Mouse (Mus musculus): Measurements from ENCODE around the gene Kansl3.
A peak's percentile ranks its signal among the peaks of the same experiment; 100 is the strongest.

Gene Kansl3

DNA sequence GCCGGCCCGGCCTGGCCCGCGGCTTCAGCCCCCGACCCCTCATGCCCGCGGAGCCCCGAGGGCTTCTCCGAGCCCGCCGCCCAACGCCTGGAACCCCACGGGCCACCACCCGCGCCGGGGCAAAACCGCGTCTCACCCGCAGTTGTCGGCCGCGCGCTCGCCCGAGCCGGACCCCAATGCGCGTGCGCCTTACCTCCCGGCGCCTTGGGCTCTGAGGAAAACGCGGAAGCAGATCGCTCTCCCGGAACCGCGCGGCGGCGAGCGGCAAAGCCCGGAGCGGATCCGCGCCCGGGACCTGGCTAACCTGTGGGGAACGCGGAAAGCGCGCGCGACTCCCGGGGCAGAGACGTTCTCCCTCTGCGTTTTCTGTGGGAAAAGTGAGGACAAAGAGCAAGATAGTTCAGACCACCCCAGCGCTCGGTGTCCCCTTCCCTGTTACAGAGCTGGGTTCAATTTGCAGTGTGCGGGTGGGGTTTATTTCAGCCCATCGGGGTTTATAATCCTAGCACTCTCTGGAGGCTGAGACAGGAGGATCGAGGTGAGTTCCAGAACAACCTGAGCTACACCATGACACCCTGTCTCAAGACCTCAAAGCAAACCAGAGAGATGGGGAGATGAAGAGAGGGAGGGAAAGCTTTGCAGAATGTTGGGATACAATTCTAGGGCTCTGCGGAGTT lies at the start of gene Kansl3:
Gene Kansl3, minus strand, starts transcription at position 213 of the 677 bp plus-strand sequence.
- peak; percentile 90 for DNase-seq (ENCODE audit: low spot score)

GRCm38 (mm10) chr1:36404531-36404930 lies 35.5 kb upstream of the Kansl3 start:
- DNase-seq (ENCODE audit: low spot score): no peak

DNA sequence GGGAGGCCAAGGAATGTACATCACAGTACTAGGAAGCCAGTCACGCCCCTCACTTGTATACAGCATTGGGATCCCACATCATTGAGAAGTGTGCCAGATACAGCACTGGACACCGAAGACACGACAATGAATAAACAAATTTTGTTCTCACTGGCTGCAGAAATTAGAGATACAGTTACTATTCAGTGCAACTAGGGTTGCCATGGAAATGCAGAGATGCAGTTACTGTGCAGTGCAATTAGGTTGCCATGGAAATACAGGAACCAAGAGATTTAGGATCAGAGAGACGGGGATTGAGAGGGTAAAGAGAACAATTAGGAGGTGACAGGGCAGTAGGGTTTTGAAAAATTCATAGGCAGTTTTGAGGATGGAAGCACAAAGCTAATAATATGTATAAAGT lies 32.5 kb upstream of the Kansl3 start:
- no peak for DNase-seq (ENCODE audit: low spot score)

GRCm38 (mm10) chr1:36397041-36397440 lies 28.1 kb upstream of the Kansl3 start:
- DNase-seq (ENCODE audit: low spot score): no peak

DNA sequence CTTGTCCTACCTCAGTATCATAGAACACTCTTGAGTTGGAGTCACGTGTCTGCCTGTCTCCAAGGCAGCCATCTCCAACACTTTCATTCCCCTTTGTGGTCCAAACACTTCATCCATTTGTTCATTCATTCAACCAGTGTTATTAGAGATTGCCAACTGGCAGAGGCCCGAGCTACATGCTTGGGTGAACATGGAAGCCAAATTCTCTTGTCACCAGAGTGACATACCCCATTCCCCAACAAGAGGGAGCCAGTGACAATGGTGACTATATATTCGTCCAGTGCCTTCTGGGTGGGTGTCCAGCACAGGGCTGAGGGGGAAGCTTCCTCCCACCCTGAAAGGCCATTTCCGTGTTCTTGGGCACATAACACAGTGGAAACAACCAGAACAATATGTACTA lies 10.6 kb upstream of the Kansl3 start:
- no peak for DNase-seq (ENCODE audit: low spot score)

GRCm38 (mm10) chr1:36378880-36379279 lies 9.9 kb upstream of the Kansl3 start:
- no peak for DNase-seq (ENCODE audit: low spot score)

DNA sequence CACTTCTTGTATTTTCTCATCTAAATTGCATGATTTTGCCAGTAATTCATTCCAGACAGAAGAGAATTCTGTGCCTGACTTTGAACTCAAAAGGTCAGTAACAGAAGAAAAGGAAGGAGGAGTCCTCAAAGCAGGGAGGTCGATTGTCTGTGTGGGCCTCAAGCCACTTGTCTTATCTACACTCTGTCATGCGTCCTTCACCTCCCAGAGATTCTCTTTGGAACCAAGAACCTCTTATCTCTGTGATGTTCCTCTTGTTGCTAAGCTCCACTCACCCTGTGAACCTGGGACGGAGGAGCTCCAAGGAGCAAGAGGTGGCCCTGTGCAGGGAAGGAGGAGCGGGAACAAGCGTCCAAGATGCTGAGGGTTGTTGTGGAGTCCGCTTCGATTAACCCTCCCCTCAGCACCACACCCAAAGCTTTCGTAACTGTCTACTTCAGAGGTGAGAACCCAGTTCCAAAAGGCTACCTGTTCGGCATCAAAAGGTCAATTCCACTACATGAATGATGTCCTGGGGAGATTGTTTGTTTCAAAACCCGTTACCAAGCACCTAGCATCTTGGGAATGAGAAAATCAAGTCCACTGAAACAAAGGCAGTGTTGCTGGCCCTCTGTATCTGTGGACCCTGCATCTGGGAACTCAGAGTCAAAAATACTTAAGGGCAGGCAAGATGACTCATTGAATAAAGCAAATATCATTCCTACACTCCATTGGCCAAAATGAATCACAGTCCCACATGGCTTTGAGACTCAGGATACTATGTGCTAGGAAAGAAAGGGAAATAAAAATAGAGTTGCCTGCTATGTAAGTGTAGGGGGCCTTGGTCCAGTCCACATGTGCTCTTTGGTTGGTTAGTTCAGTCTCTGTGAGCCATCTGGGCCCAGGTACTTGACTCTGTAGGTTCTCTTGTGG lies 3.2 kb upstream of the Kansl3 start, which contains the start of gene Fer1l5:
Gene Fer1l5, plus strand, starts transcription at position 358 of the 912 bp plus-strand sequence.
- peak; percentile 19 for DNase-seq (ENCODE audit: low spot score)

GRCm38 (mm10) chr1:36370918-36371317 lies 1.9 kb upstream of the Kansl3 start:
- peak; percentile 53 for DNase-seq (ENCODE audit: low spot score)

DNA sequence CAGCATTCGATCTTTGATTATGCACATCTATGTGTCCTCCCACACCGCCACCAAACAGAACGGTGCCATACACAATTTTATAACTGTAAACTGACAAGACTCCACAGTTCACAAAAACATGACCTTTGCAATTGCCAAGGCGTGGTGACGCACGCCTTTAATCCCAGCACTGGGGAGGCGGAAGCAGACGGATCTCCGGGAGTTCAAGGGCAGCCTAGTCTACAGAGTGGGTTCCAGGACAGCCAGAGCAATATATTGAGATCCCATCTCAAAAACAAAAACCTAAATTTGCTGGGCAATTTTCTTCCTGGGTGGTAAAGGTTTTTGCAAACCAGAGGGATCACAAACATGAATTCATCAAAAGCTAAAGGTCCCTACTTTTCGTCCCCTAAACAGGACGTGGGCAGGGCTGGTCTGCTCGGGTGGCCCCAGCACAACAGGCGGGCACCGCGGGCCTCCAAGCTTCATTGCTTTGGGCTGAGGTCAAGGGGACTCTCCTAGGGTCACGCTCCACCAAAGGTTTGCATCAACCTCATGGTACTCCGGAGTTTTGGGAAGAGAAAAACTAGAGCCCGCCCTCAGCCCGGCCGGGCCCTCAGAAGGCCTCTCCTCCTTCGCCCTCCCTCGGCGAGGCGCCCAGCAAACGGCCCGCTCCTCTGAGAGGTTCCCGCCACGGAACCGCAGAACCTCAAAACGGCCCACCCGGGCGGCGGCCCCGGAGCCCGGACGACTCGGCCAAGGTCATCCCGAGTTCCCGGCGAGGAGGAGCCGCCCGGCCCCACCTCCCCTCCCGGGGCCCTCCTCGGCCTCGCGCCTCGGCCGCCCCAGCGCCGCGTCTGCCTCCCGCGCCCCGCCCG lies 641 bp downstream of the Kansl3 start:
- peak; percentile 79 for DNase-seq (ENCODE audit: low spot score)

- peak; percentile 17 for DNase-seq (ENCODE audit: low spot score)
Observed at GRCm38 (mm10) chr1:36367698-36368097, 1.3 kb downstream of the Kansl3 start.

- DNase-seq (ENCODE audit: low spot score): no peak
Observed at GRCm38 (mm10) chr1:36356955-36357695, 11.9 kb downstream of the Kansl3 start.

DNA sequence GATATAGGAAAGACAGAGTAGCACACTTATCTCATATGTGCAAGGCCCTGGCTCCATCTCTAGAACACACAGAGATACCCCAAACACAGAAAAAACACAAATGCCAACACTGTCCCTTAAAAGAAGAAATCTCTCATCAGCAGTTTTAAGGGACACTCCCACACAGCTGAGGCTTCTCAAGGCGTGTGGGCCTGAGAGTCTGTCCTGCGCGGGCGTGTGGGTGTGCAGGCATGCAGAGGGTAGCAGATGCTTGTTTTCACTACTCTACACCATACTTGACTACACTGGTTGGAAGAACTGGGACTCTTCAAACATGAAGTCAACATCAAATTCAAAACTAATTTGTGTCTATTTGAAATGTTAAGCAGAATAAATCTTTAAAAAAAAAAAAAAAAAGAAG lies 16.6 kb downstream of the Kansl3 start:
- peak; percentile 58 for DNase-seq (ENCODE audit: low spot score)

DNA sequence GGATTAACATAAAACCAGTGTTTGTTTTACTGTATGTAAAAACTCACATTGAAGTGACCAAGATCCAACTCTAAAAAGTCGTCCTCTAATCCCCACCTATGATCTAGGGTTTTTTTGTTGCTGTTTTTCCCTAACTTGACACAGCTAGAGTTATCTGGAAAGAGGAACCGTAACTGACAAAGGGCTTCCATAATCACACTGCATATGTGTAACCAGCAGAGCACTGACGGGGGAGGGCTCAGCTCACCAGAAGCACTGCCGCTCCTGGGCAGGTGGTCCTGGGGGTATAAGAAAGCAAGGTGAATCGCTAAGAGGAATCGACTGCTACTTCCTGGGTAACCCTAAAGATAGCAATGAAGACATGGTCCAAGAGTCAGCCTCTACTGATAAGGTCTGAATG lies 26.4 kb downstream of the Kansl3 start:
- DNase-seq (ENCODE audit: low spot score): no peak

DNA sequence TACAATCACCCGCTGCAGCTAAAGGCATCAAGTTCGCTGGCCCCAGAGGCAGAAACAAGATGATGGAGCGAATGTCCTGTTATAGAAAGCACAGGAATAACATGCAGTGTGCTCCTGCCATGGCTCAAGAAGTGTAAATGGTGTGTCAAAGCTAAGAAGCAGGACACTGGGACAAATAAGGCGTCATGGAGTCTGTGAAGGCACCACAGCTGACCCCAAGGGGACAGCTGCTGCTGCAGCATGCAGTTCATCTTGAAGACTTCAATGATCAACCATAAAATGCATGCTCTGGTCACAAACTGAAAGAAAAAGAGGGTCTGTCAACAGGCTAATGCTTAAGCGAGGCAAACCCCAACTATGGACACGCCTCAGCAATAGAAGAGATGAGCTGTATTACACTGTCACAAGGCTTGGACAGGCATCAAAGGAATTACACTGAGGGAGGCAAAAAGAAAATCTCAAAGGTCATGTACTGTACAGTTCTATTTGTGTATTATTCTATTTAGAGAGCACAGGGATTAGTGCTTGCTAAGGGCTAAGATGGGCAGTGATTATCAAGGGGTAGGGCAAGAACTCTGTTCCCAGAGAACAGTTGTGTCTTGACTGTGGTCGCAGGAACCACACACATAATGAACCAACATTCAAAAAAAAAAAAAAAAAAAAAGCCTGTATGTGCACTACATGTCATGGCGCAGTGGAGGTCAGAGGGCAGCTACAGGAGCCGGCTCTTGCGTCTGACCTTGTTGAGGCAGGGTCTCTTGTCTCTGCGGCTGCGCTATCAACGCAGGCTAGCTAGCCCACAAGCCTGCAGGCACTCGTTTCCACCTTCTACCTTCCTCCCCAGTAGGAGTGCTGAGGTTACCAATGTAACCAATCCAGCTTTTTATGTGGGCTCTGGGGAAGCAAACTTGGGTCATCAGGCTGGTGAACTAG lies 35.8 kb downstream of the Kansl3 start:
- no peak for DNase-seq (ENCODE audit: low spot score)

DNA sequence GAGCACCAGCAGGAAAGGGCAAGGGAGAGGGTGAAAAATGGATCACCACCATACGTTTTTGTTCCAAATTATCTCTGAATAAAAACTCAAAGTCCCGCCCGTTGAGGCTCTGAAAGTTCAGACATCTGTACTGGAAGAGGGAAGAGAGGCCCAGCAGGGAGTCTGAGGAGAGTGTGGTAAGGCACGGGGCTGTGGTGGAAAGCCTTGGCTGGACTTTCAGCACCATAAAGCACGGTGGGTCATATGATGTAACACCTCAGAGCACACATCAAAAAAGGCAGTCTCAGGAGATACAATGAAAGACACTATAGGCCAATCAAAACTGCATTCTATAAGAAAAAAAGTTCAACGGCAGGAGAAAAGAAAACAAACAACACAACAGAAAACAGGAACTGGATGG lies 37.2 kb downstream of the Kansl3 start:
- DNase-seq (ENCODE audit: low spot score): no peak

GRCm38 (mm10) chr1:36326815-36327214 lies 42.2 kb downstream of the Kansl3 start:
- DNase-seq (ENCODE audit: low spot score): no peak

DNA sequence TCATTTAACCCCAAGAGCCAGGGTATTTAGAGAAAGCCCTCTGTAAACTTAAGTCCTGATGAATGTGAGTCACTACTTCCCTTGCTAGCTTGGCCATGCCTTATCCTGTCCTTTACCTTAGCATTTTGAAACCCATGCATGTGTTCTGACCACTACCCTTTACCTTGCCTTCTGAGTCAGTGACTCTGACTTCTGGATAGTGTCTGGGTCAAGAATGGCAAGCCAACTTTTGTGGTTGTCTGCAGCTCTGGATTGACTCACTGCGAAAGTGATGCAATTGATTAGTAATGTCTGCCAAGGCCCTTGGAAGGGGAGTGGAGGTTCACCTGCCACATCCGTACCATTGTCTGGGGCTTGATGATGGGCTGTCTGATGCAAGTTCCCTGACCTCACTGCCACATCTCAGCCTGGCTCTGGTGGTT lies 43.1 kb downstream of the Kansl3 start:
- no peak for DNase-seq (ENCODE audit: low spot score)

DNA sequence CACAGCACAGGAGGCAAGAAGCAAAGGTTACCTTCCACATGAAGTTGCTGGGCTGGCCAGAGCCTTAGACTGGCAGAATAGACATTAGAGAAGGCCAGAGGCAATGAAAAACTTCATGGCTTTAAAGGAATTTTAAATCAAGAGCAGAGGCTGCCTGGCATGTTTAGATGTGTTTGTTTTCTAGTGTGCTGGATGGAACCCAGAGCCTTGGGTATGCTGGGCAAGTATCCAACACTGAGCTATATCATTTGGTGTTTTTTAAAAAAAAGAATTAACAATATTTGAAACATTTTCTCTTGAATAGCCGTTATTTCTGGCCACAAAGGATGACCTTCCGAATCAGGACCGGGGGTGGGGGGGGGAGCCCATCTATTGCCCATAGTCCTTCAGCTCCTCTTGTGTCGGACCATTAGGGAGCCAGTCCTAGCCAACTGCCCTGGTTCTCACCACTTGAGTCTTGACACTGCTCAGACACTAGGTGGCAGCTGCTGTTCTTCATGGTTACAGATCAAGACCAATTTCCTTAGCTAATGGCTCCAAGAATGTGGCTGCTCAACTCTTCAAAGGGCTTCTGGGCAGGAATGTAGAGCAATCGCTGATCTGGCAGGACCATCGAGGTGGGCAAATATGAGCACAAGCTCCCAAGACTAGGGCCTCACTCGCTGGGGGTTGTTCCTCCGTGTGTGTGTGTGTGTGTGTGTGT lies 45.1 kb downstream of the Kansl3 start:
- peak; percentile 43 for DNase-seq (ENCODE audit: low spot score)

- DNase-seq (ENCODE audit: low spot score): no peak
Observed at GRCm38 (mm10) chr1:36323076-36323475, 45.9 kb downstream of the Kansl3 start.

Data from testis, postnatal 14 days (tissue).